Mouse (Mus musculus): ENCODE data around the gene Pcdh9.

DNA sequence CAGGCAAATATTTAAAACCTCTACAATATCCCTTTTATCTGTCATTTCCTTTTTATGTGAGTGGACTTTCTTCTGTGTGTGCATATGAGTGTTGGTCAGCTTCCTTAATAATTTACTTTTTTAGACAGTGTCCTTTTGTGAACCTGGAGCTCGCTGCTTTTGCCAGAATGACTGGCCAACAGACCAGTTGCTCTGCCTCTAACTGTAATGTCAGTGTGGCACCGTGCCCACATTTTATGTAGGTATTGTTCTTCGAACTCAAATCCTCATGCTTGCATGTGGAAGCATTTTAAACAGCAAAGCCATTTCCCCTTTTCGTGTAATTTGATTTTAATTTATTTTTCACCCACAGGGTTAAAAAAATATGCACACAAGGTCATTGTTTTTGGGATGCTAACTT, 748.4 kb downstream of the Pcdh9 start:
- TF ChIP-seq CTCF (IDR thresholded peaks at IDR 0.05; ENCODE audit: borderline replicate concordance, extremely low read depth, insufficient read depth, insufficient read length) (no peak), POLR2A (IDR thresholded peaks at IDR 0.05; ENCODE audit: borderline replicate concordance, extremely low read depth, insufficient read depth, insufficient read length, poor library complexity, severe bottlenecking) (no peak)

Data from brain, embryonic 14.5 days (tissue).